Mouse (Mus musculus) c-Kit-positive CD71-positive TER-119-negative erythroid progenitor cells, embryonic 14.5 days (primary cell): ENCODE data around the gene Celf2.
"Not testable (repeated sequence)": the region's sequence is repeated elsewhere in the genome, so short reads cannot be mapped to it uniquely, and the experiment has no call there.

ENCODE experiments used
- DNase-seq: peaks from one replicate; pipeline ENCODE4 v3.0.0-alpha.2; 2013; ENCODE audit warnings: low read depth

Gene Celf2

GRCm38 (mm10) chr2:6603880-6604279 lies 905.5 kb downstream of the Celf2 start:
- DNase-seq, result no peak

DNA sequence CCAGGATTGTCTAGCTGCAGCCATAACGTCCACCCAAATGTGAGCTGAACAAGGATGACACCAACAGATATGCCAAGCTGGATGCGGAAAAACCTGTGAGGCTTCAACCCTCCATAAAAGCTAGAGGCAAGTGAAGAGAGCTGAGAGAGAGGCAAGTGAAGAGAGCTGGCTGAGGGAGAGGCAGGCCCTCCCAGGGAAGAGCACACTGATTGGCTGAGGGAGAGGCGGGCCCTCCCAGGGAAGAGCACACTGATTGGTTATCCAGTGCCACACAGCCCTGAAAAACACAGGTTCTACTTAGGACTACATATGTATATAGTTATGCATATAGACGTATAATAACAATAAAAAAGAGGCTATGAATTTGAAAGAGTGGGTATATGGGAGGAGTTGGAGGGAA lies 907.2 kb downstream of the Celf2 start:
- peak; percentile 9 for DNase-seq

- no peak for DNase-seq
These were observed 910.5 kb downstream of the Celf2 start for GRCm38 (mm10) chr2:6598879-6599167.

DNA sequence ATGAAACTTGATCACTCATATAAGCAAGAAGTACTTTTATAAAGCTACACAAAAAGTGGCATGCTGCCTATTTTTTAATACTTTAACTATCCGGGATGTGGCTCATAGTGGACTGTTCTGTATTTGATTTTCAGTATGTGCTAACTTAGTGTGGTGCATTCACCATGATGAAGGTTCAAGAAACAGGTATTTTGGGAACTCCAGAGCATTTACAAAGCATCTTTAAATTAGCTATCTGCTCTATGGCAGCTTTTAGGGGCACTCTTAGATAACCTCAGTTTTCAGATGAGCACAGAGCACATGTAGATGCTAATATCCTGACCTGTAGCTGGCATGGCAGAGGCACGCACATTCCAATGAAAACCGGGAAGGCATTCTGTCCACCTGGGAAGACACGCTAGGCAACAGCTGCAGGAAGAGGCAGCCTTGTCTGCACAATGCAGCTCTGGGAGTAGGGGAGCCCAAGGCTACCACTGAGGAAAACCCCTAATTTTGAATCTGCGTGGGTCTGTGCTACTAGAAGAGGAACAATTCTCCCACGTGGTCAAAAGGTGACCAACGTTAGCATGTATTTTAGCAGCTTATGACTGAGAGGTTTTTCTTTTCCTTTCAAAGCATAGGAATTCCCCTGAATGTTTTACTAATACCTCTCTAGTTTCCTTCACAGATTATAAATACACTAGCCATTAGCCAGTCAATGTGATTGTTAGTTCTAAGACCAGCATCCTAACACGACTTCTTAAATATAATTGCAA lies 911.1 kb downstream of the Celf2 start:
- DNase-seq, result no peak

DNA sequence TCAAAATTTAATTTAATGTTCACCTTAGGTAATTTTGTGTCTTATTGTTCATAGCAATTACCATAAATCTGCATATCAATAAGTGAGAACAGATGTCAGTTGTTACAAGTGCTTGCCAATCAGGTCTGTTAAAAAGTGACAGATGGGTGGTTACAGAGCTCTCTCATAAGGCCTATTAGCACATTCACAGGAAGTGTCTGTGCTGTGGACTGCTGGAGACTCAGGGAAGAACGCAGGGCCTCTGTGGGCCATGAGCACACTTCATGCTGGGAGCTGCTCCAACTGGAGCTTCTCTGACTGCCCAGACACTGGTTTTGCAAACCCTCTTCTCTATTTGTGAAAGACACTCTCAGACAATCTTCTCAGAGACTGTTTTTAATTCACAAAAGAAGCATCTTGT lies 914.6 kb downstream of the Celf2 start:
- DNase-seq, result no peak

DNA sequence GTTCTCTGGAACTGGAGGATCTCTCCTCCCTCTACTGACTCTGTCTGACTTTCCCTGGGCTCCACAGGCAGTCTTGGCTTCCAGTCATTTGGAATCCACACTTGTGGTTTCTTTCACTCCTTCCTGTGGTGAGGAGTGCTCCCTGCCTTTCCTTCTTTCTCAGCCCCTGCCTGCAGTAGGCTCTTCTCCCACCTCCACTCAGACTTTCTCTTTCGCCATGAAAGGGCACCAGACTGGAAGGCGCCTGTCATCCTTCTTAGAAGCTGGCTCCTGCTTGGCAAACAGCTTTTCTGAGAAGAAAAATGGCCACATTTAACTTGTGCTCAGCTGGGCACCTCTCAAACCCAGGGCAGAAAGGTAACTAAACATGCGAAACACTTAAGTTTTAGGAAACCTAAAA lies 915.2 kb downstream of the Celf2 start:
- no peak for DNase-seq

DNA sequence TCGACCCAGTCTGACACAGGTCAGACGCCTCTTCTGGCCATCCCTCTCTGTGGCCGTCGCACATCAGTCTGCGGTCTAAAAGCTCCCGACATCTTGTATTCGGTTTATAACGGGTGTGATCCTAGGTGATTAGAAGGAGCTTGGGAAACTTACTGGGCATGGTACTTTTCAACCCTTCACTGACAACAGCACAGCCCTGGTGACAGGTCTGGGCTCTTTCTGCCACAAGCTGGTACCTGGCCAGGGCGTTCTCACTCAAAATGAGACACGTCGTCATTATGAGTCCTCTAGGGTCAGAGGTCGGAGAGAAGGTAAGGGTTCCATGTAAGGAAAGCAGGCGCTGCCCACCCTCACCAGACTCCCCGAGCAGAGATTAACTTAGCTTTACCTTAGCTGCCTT lies 915.6 kb downstream of the Celf2 start:
- DNase-seq, result no peak

- no peak for DNase-seq
These were observed 923.2 kb downstream of the Celf2 start for GRCm38 (mm10) chr2:6586122-6586681.

GRCm38 (mm10) chr2:6585069-6585754 lies 924.2 kb downstream of the Celf2 start:
- no peak for DNase-seq

GRCm38 (mm10) chr2:6582711-6583110 lies 926.7 kb downstream of the Celf2 start:
- no peak for DNase-seq

DNA sequence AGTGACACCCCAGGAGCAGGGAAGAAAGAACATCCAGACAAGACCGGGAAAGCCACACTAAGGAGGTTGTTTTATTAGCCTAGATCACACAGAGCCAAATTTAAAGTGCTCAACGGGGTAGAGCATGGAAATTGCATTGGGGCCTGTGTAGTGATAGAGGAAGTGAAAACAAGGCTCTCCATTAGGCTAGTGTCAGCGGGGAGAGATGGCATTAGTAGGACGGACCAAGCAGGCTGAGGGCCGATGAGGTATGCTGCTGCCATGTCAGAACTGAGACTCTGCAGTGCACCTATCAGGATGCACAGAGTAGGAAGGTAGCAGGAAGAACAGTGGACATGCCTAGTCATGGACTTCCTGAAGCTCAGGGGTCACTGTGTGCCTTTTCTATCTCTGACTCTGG lies 929.3 kb downstream of the Celf2 start:
- no peak for DNase-seq

DNA sequence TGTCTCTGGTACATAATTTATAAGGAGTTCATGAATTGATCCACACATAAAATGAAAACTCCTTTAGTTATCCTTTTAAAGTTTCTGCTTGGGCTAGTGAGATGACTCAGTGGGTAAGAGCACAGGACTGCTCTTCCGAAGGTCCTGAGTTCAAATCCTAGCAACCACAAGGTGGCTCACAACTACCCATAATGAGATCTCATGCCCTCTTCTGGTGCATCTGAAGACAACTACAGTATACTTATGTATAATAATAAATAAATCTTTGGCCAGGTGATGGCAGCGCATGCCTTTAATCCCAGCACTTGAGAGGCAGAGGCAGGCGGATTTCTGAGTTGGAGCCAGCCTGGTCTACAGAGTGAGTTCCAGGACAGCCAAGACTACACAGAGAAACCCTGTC lies 934.0 kb downstream of the Celf2 start:
- DNase-seq, result not testable (repeated sequence)

DNA sequence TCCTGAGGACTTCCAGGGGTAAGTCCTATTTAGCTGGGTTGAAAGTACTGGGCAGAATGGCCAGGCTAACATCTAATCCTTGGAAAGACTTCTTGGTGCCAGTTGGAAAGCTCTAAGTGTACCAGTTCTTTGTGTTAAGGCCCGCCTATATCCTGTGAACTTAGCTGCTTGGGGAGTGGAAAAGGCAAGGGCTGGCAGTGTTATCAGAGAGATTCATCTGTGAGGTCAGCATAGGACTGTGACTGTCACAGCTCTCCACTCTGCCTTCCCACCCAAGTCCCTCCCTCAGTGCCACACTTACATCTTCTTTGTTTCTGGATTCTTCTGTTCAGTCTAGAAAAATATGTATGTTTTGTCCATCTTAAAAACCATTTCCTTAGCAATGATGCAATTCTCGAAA lies 935.7 kb downstream of the Celf2 start:
- no peak for DNase-seq

- no peak for DNase-seq
These were observed 936.4 kb downstream of the Celf2 start for GRCm38 (mm10) chr2:6572976-6573375.

DNA sequence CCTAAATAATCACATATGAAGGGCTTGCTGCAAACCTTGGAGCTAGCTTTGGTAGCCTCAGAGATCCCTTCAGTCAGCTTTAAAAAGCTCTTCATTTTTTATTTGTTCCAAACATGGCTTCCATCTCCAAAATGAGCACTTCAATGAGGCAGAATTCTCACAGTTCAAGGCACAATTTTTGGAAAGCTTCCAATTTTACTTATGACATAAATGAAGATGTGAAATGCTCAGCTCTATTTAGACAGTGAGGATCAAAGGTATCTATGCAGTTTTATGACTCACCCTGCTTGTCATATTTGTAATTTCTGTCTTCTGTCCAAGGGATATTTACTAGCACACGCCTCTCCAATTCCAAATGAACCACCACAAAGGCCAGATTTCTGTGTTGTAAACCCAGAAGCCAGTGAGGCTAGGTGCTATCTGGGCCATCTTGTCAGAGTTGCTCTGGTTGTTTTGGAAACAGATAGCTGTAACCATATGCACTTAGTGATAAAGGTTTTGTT lies 940.3 kb downstream of the Celf2 start:
- DNase-seq, result no peak

GRCm38 (mm10) chr2:6565175-6565574 lies 944.2 kb downstream of the Celf2 start:
- no peak for DNase-seq

GRCm38 (mm10) chr2:6561337-6561736 lies 948.0 kb downstream of the Celf2 start:
- no peak for DNase-seq

DNA sequence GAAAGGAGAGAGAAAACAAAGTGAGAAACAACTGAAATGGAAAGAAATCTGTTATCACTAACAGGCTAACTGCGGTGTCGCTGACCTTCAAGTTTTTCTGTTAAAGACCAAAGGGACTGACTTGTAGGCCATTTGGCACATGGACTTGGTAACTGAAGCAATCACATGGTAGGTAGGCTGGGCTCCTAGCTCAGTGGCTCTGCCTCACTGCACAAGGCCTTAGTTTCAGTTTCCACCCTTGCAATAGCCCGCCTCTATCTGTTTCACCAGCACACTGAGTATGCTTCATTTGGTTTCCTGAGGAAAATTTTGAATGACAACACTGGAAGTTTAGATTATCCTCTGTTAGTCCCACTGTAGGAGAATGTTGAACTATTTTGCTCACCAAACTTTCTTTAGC lies 948.6 kb downstream of the Celf2 start:
- DNase-seq, result no peak

GRCm38 (mm10) chr2:6559581-6559980 lies 949.8 kb downstream of the Celf2 start:
- no peak for DNase-seq

DNA sequence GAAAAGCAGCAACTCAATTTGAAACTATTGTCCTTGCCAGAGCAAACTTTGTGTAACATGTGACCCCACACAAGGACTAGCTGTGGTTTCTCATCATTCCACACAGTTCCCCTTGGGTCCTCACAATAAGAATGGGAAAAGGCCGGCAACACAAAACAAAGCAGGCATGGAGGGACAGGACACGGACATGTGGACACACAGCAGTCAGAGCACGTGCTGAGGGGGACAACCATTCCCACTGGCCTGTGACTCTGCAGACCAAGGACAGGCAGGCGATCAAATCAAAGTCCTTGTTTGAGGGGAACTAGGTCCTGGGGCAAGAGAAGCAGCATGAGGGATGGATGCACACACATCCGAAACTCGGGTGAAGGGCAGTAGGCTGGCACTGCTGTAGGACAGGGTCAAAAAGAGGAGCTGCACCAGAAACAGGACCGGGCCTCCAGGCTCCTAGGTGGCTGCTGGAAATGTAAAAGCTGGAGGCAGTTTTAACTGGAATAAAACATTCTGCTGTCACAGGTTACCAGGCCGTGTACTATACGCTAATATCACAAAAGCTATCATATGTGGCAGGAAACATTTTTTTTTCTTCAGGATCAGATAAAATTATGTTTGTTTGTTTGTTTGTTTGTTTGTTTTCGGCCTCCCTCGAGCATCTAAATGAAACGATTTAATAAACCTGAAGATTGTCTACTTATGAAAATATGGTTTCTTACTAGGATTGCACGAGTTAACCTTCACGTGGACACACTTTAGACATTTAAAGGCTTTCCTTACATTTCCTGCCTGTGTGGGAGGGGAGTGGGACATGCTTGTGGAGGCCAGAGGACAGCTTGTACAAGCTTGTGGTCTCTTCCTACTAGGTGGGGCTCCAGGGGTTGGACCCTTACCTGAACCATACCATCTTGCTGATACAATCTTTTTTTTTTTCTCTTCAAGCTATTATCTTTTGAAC lies 950.8 kb downstream of the Celf2 start:
- DNase-seq, result no peak

DNA sequence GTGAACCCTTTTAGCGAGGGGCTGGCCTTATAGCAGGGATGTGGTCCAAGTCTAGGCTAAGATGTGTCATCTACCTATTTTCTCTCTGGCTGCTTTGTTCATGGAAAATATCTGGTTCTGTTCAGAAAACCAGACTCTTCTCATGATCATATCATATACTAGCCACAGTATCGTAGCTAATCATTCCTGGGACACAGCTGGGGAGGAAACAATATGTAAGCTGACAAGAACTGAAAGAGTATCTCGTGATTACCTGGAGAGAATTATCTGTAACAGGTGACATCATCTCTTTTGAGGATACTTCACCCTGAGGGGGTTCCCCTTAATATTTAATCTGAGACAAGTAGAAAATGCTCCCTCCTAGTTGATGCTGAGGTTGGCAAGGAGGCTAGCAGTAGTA lies 951.6 kb downstream of the Celf2 start:
- DNase-seq, result no peak

DNA sequence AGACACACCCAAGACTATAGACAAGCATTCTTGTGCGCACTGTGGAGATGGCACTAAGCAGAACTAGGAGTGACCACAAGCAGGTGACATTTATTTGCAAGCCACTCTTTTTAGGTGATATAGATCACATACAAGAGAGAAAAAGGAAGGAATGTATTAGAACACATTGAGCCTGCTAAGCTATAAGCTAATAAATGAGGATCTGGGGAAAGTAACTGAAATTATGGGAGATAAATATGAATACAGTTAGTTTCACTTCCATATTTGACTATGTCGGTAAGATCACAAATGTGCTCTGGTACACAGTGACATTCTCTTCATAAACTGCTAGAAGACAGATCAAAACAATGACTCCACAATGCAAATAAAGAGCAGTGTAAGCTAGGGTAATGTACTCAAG lies 952.5 kb downstream of the Celf2 start:
- DNase-seq, result no peak
